Mouse (Mus musculus): ENCODE data around the gene Khsrp. TPM values are rescaled to one million over a fixed set of nuclear protein-coding genes. Genes with fewer than 3 reads are reported as not detected.

Khsrp gene
- polyA plus RNA-seq, 1 experiment from 2014 or later, result 41.7 TPM

- Histone ChIP-seq H3K36me3 (ENCODE audit: control insufficient read depth, insufficient read depth, low read length) (peaks cover 14% of the 10 kb centered on the region), H3K4me2 (ENCODE audit: low read length) (peak overlapping the region; percentile 84), H3K9me3 (ENCODE audit: control insufficient read depth, low read length) (no peaks in the 10 kb centered on the region), H3K9ac (replicated peaks; ENCODE audit: low read length) (no peak overlapping the region; the same call in 1 of the 2 replicates), H3K27ac (replicated peaks; ENCODE audit: low read depth, low read length) (peak overlapping the region; percentile 96), H3K4me3 (replicated peaks; ENCODE audit: low read depth, low read length) (peak overlapping the region; percentile 72), H3K27me3 (ENCODE audit: control insufficient read depth, insufficient read depth, low read length) (no peaks in the 10 kb centered on the region), H3K4me1 (ENCODE audit: control insufficient read depth, insufficient read depth, low read length) (peaks cover 16% of the 10 kb centered on the region)
- DNase-seq (no peak), ATAC-seq (ENCODE audit: low FRiP score, low TSS enrichment) (no peak)
- 76% methylated on average over 13 of the region's 13 CpGs for WGBS
Measured at GRCm38 (mm10) chr17:57012245-57012795, 19.0 kb downstream of the Khsrp start.

GRCm38 (mm10) chr17:57011236-57012141, 19.8 kb downstream of the Khsrp start, which contains the start of the genes Gtf2f1 and Gm17949:
Gene Gtf2f1, minus strand, starts transcription at chr17:57011288.
Gene Gm17949, plus strand, starts transcription at chr17:57011469.
- Histone ChIP-seq H3K27me3 (ENCODE audit: control insufficient read depth, insufficient read depth, low read length) (no peaks in the 10 kb centered on the region), H3K4me3 (replicated peaks; ENCODE audit: low read depth, low read length) (peak within 1 kb of the TSS; percentile 72), H3K9me3 (ENCODE audit: control insufficient read depth, low read length) (no peaks in the 10 kb centered on the region), H3K4me2 (ENCODE audit: low read length) (peak within 1 kb of the TSS; percentile 92), H3K36me3 (ENCODE audit: control insufficient read depth, insufficient read depth, low read length) (peaks cover 22% of the 10 kb centered on the region), H3K27ac (replicated peaks; ENCODE audit: low read depth, low read length) (peak within 1 kb of the TSS; percentile 96), H3K9ac (replicated peaks; ENCODE audit: low read length) (peak within 1 kb of the TSS; percentile 80), H3K4me1 (ENCODE audit: control insufficient read depth, insufficient read depth, low read length) (peaks cover 16% of the 10 kb centered on the region)
- WGBS, result under 1% methylated on average over 51 of the region's 51 CpGs
- DNase-seq (peak; percentile 100), ATAC-seq (ENCODE audit: low FRiP score, low TSS enrichment) (peak; percentile 93)

GRCm38 (mm10) chr17:57010911-57011235, 20.4 kb downstream of the Khsrp start:
- Histone ChIP-seq H3K4me2 (ENCODE audit: low read length) (peak overlapping the region; percentile 92), H3K9ac (replicated peaks; ENCODE audit: low read length) (peak overlapping the region; percentile 73), H3K27ac (replicated peaks; ENCODE audit: low read depth, low read length) (peak overlapping the region; percentile 56; the same call in 1 of the 2 replicates), H3K27me3 (ENCODE audit: control insufficient read depth, insufficient read depth, low read length) (no peaks in the 10 kb centered on the region), H3K9me3 (ENCODE audit: control insufficient read depth, low read length) (no peaks in the 10 kb centered on the region), H3K4me1 (ENCODE audit: control insufficient read depth, insufficient read depth, low read length) (peaks cover 16% of the 10 kb centered on the region), H3K4me3 (replicated peaks; ENCODE audit: low read depth, low read length) (peak overlapping the region; percentile 72), H3K36me3 (ENCODE audit: control insufficient read depth, insufficient read depth, low read length) (peaks cover 29% of the 10 kb centered on the region)
- under 1% methylated on average over 19 of the region's 19 CpGs for WGBS
- no peak for DNase-seq
- ATAC-seq (ENCODE audit: low FRiP score, low TSS enrichment), result peak; percentile 56

- peaks cover 63% of the 10 kb centered on the region for H3K36me3 ChIP-seq (ENCODE audit: control insufficient read depth, insufficient read depth, low read length)
- DNase-seq, result peak; percentile 33
- H3K4me1 ChIP-seq (ENCODE audit: control insufficient read depth, insufficient read depth, low read length), result peaks cover 13% of the 10 kb centered on the region
- no peak for ATAC-seq (ENCODE audit: low FRiP score, low TSS enrichment)
- H3K4me3 ChIP-seq (replicated peaks; ENCODE audit: low read depth, low read length), result no peak overlapping the region
- WGBS, result 94% methylated on average over 13 of the region's 13 CpGs
- H3K27me3 ChIP-seq (ENCODE audit: control insufficient read depth, insufficient read depth, low read length), result no peaks in the 10 kb centered on the region
- no peak overlapping the region for H3K9ac ChIP-seq (replicated peaks; ENCODE audit: low read length)
- no peak overlapping the region for H3K27ac ChIP-seq (replicated peaks; ENCODE audit: low read depth, low read length)
- no peaks in the 10 kb centered on the region for H3K9me3 ChIP-seq (ENCODE audit: control insufficient read depth, low read length)
- no peak overlapping the region for H3K4me2 ChIP-seq (ENCODE audit: low read length)
Measured at GRCm38 (mm10) chr17:57007137-57007905, 24.0 kb downstream of the Khsrp start.

GRCm38 (mm10) chr17:57003994-57004393, 27.3 kb downstream of the Khsrp start:
- no peak overlapping the region for H3K4me2 ChIP-seq (ENCODE audit: low read length)
- H3K27me3 ChIP-seq (ENCODE audit: control insufficient read depth, insufficient read depth, low read length), result no peaks in the 10 kb centered on the region
- 91% methylated on average over 7 of the region's 7 CpGs for WGBS
- H3K4me3 ChIP-seq (replicated peaks; ENCODE audit: low read depth, low read length), result no peak overlapping the region
- H3K36me3 ChIP-seq (ENCODE audit: control insufficient read depth, insufficient read depth, low read length), result peaks cover 80% of the 10 kb centered on the region
- no peak for ATAC-seq (ENCODE audit: low FRiP score, low TSS enrichment)
- no peak for DNase-seq
- H3K9ac ChIP-seq (replicated peaks; ENCODE audit: low read length), result no peak overlapping the region
- no peaks in the 10 kb centered on the region for H3K4me1 ChIP-seq (ENCODE audit: control insufficient read depth, insufficient read depth, low read length)
- H3K9me3 ChIP-seq (ENCODE audit: control insufficient read depth, low read length), result no peaks in the 10 kb centered on the region
- H3K27ac ChIP-seq (replicated peaks; ENCODE audit: low read depth, low read length), result no peak overlapping the region

GRCm38 (mm10) chr17:57001228-57001627, 30.1 kb downstream of the Khsrp start:
- no peaks in the 10 kb centered on the region for H3K9me3 ChIP-seq (ENCODE audit: control insufficient read depth, low read length)
- H3K27me3 ChIP-seq (ENCODE audit: control insufficient read depth, insufficient read depth, low read length), result no peaks in the 10 kb centered on the region
- H3K4me2 ChIP-seq (ENCODE audit: low read length), result no peak overlapping the region
- H3K4me3 ChIP-seq (replicated peaks; ENCODE audit: low read depth, low read length), result no peak overlapping the region
- no peak overlapping the region for H3K9ac ChIP-seq (replicated peaks; ENCODE audit: low read length)
- H3K4me1 ChIP-seq (ENCODE audit: control insufficient read depth, insufficient read depth, low read length), result peaks cover 9% of the 10 kb centered on the region; the same call in 1 of the 2 replicates
- H3K27ac ChIP-seq (replicated peaks; ENCODE audit: low read depth, low read length), result no peak overlapping the region
- ATAC-seq (ENCODE audit: low FRiP score, low TSS enrichment) (no peak), DNase-seq (no peak)
- peaks cover 60% of the 10 kb centered on the region for H3K36me3 ChIP-seq (ENCODE audit: control insufficient read depth, insufficient read depth, low read length)
- 80% methylated on average over 8 of the region's 8 CpGs for WGBS

GRCm38 (mm10) chr17:56999968-57000609, 31.2 kb downstream of the Khsrp start, which contains the start of gene Pspn:
Gene Pspn, minus strand, starts transcription at chr17:57000018.
- H3K36me3 ChIP-seq (ENCODE audit: control insufficient read depth, insufficient read depth, low read length), result peaks cover 60% of the 10 kb centered on the region
- H3K9me3 ChIP-seq (ENCODE audit: control insufficient read depth, low read length), result no peaks in the 10 kb centered on the region
- H3K4me3 ChIP-seq (replicated peaks; ENCODE audit: low read depth, low read length), result no peak within 1 kb of the TSS
- H3K9ac ChIP-seq (replicated peaks; ENCODE audit: low read length), result no peak within 1 kb of the TSS
- no peak within 1 kb of the TSS for H3K27ac ChIP-seq (replicated peaks; ENCODE audit: low read depth, low read length)
- no peaks in the 10 kb centered on the region for H3K27me3 ChIP-seq (ENCODE audit: control insufficient read depth, insufficient read depth, low read length)
- 82% methylated on average over 9 of the region's 9 CpGs for WGBS
- H3K4me2 ChIP-seq (ENCODE audit: low read length), result no peak within 1 kb of the TSS
- no peak for ATAC-seq (ENCODE audit: low FRiP score, low TSS enrichment)
- DNase-seq, result no peak
- H3K4me1 ChIP-seq (ENCODE audit: control insufficient read depth, insufficient read depth, low read length), result peaks cover 9% of the 10 kb centered on the region; the same call in 1 of the 2 replicates

- H3K27ac ChIP-seq (replicated peaks; ENCODE audit: low read depth, low read length), result no peak overlapping the region
- peaks cover 60% of the 10 kb centered on the region for H3K36me3 ChIP-seq (ENCODE audit: control insufficient read depth, insufficient read depth, low read length)
- no peak for DNase-seq
- H3K9me3 ChIP-seq (ENCODE audit: control insufficient read depth, low read length), result no peaks in the 10 kb centered on the region
- ATAC-seq (ENCODE audit: low FRiP score, low TSS enrichment), result no peak
- H3K4me2 ChIP-seq (ENCODE audit: low read length), result no peak overlapping the region
- no peak overlapping the region for H3K4me3 ChIP-seq (replicated peaks; ENCODE audit: low read depth, low read length)
- no peak overlapping the region for H3K9ac ChIP-seq (replicated peaks; ENCODE audit: low read length)
- peaks cover 9% of the 10 kb centered on the region; the same call in 1 of the 2 replicates for H3K4me1 ChIP-seq (ENCODE audit: control insufficient read depth, insufficient read depth, low read length)
- WGBS, result 93% methylated on average over 9 of the region's 9 CpGs
- H3K27me3 ChIP-seq (ENCODE audit: control insufficient read depth, insufficient read depth, low read length), result no peaks in the 10 kb centered on the region
Measured at GRCm38 (mm10) chr17:56999414-56999813, 31.9 kb downstream of the Khsrp start.

Data from midbrain, embryonic 14.5 days (tissue).